In the genomic region with DNA sequence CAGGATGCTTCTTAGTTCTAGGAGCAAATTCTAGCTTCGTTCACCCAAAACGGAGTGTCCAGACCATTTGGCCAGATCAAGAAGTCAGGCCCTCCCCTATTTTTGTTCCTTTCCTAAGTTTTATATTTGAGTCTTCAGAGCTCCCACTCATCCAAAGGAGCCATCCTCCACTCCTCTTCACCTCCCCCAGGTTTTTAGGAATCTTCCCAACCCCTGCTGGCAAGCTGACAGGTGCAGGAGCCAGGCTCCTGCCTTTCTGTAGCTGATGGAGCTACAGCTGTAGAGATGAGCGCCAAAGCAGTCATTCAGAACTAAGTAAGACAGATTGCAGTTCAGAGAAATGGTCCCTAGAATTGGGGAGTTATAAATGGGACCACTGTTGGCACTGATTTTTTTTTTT, we compare ENCODE assay signal across 25 mouse cellular contexts. TPM values are rescaled to one million over a fixed set of nuclear protein-coding genes. Genes with fewer than 3 reads are reported as not detected.
"Had no signal": no experiment of that assay in that cellular context is flagged by ENCODE, and none has a peak within 500 bp of the region (broad histone marks: within the 10 kb centered on the region; RNA-seq: fewer than 3 reads in every experiment).

No protein-coding gene starts in this region.

- H3K27ac ChIP-seq: kidney, postnatal 0 days; layer of hippocampus, adult 2 months; limb, embryonic 12.5 days; limb, embryonic 15.5 days; liver, embryonic 14.5 days; macrophage; midbrain, embryonic 12.5 days; midbrain, embryonic 15.5 days; stomach, embryonic 15.5 days had no signal

- H3K4me1 ChIP-seq: limb, embryonic 12.5 days; midbrain, embryonic 12.5 days; midbrain, embryonic 15.5 days; stomach, embryonic 15.5 days had no signal

- H3K4me2 ChIP-seq: limb, embryonic 12.5 days; limb, embryonic 15.5 days; liver, embryonic 11.5 days; lung, embryonic 14.5 days; midbrain, embryonic 12.5 days; midbrain, embryonic 15.5 days; stomach, embryonic 15.5 days had no signal

- H3K27me3 ChIP-seq: limb, embryonic 12.5 days; limb, embryonic 15.5 days; midbrain, embryonic 12.5 days; midbrain, embryonic 15.5 days; stomach, embryonic 15.5 days had no signal

- H3K9ac ChIP-seq: limb, embryonic 12.5 days; limb, embryonic 15.5 days; liver, embryonic 14.5 days; liver, postnatal 0 days; lung, embryonic 14.5 days; midbrain, embryonic 12.5 days; midbrain, embryonic 15.5 days; stomach, embryonic 15.5 days had no signal

- H3K36me3 ChIP-seq: limb, embryonic 12.5 days; limb, embryonic 15.5 days; midbrain, embryonic 12.5 days; midbrain, embryonic 15.5 days; stomach, embryonic 15.5 days had no signal

- DNase-seq: kidney, adult 2 months; kidney, postnatal 25 days; layer of hippocampus, adult 9-11 months; liver, postnatal 0 days; lung, embryonic 14.5 days; retina, postnatal 1 day; right cerebral cortex, postnatal 25 days; spleen, adult 18-20 months; thymus, postnatal 25 days had no signal

- ATAC-seq: liver, postnatal 0 days; lung, postnatal 0 days; midbrain, embryonic 15.5 days had no signal

- H3K4me3 ChIP-seq: layer of hippocampus, adult 2 months; limb, embryonic 12.5 days; limb, embryonic 15.5 days; midbrain, embryonic 12.5 days; midbrain, embryonic 15.5 days; stomach, embryonic 15.5 days had no signal

- H3K9me3 ChIP-seq: limb, embryonic 12.5 days; limb, embryonic 15.5 days; midbrain, embryonic 12.5 days; midbrain, embryonic 15.5 days; stomach, embryonic 15.5 days had no signal

RNA-seq across cellular contexts. Expression of a gene that starts 23.8 kb away (rescaled TPM):
- total RNA-seq: megakaryocyte, adult 5-6 weeks had no signal

RNA-seq across cellular contexts. Expression of a gene that starts 43.5 kb away (rescaled TPM):
- total RNA-seq: layer of hippocampus, adult 2 months; layer of hippocampus, postnatal 25 days had no signal
- polyA plus RNA-seq: kidney, adult 2 months; kidney, embryonic 14.5 days; limb, embryonic 12.5 days; liver, embryonic 11.5 days; liver, postnatal 0 days; lung, embryonic 14.5 days; macrophage; midbrain, embryonic 12.5 days; neural tube, embryonic 11.5 days; neural tube, embryonic 14.5 days; stomach, embryonic 15.5 days had no signal
